Mouse (Mus musculus) megakaryocyte, embryonic 14.5 days (primary cell): ENCODE data around the gene Ypel3.

ENCODE experiments used
- FLI1 ChIP-seq: IDR thresholded peaks from 2 replicates; pipeline ENCODE4 v1.6.1; 2012; ENCODE audit warnings: low read length, inconsistent platforms, mixed read lengths
- GATA1 ChIP-seq: IDR thresholded peaks from 3 replicates; pipeline ENCODE4 v1.6.1; 2012; ENCODE audit warnings: mixed read lengths, low read length, inconsistent platforms, borderline replicate concordance

DNA sequence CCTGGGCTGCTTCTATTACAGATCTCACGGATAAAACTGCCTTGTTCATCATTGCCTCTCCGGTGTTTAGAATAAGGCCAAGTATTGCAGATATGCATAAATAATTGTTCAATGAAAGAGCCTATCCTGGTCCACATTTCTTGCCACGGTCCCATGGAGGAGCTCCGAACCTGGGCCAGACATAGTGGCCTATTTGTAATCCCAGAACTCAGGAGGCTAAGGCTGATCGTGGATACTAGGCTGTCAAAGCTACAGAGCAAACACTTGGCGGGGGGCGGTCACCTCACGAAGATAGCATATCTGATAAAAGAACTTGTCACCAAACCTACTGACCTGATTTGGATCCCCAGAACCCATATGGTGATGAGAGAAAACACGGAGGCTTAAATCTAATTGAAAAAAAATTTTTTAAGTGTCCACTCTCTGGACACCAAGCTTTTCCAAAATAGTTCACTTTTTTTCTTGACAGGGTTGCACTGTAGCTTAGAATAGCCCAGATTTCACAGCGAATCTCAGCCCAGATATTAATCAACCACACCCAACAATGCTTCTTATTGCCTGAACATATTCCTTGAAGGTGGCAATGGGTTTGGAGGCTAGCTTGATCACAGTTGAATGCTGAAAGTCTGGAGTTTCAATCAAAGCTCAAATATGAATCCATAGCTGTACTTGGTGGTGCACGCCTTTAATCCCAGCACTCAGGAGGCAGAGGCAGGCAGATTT is 16.1 kb downstream of the Ypel3 start:
- TF ChIP-seq GATA1 (no peak), FLI1 (no peak)
